Mouse (Mus musculus) kidney, embryonic 16.5 days (tissue): ENCODE data around the gene Sap30. TPM values are rescaled to one million over a fixed set of nuclear protein-coding genes. Genes with fewer than 3 reads are reported as not detected.

Experiments
- ATAC-seq: fragments of 200-750 bp; cut with Nextera tagmentation; 2 replicates; pipeline ENCODE4 v1.8.0; 2017; ENCODE audit warnings: moderate TSS enrichment; ENCODE audit not compliant: low FRiP score, low TSS enrichment
- H3K27ac ChIP-seq: fragments of 300-500 bp; sonication (generic); 2 replicates; pipeline ENCODE4 v1.5.1; 2014; ENCODE audit warnings: low read length
- H3K27me3 ChIP-seq: fragments of 300-500 bp; sonication (generic); 2 replicates; pipeline ENCODE4 v1.6.1; 2014; ENCODE audit warnings: low read length, control low read depth, mixed read lengths; ENCODE audit not compliant: insufficient read depth
- H3K36me3 ChIP-seq: fragments of 300-500 bp; sonication (generic); 2 replicates; pipeline ENCODE4 v1.6.1; 2014; ENCODE audit warnings: low read length, control low read depth, mixed read lengths; ENCODE audit not compliant: insufficient read depth
- H3K4me1 ChIP-seq: fragments of 300-500 bp; sonication (generic); 2 replicates; pipeline ENCODE4 v1.6.1; 2014; ENCODE audit warnings: low read length, control low read depth, mixed read lengths; ENCODE audit not compliant: insufficient read depth
- H3K4me2 ChIP-seq: fragments of 300-500 bp; sonication (generic); replicated peaks from 2 replicates; pipeline ENCODE4 v1.6.1; 2014; ENCODE audit warnings: low read depth, low read length
- H3K4me3 ChIP-seq: fragments of 300-500 bp; sonication (generic); 2 replicates; pipeline ENCODE4 v1.5.1; 2014; ENCODE audit warnings: mild to moderate bottlenecking, low read length
- H3K9ac ChIP-seq: fragments of 300-500 bp; sonication (generic); replicated peaks from 2 replicates; pipeline ENCODE4 v1.6.1; 2014; ENCODE audit warnings: low read length
- H3K9me3 ChIP-seq: fragments of 300-500 bp; sonication (generic); 2 replicates; pipeline ENCODE4 v1.6.1; 2016; ENCODE audit warnings: low read length, control low read depth
- WGBS: fragments of 180-500 bp; shearing (Covaris S2); extraction: QIAGEN DNeasy Blood & Tissue Kit; methylation state at CpG from one replicate; pipeline ENCODE4 v1.1.7; 2014; 5-methylcytosine and 5-hydroxymethylcytosine counted together
- polyA plus RNA-seq: library from polyadenylated mRNA; unstranded; fragments of >200 nt; fragmentation: Nextera tagmentation; extraction: Ambion mirVana; gene quantifications from 2 replicates; pipeline ENCODE4 v1.2.1, GENCODE M21; 2015

The Sap30 gene
- polyA plus RNA-seq, 1 experiment from 2014 or later: 29.0 TPM

- Histone ChIP-seq H3K36me3 (no peaks in the 10 kb centered on the region), H3K9ac (no peak overlapping the region), H3K4me3 (no peak overlapping the region), H3K9me3 (no peaks in the 10 kb centered on the region), H3K27me3 (no peaks in the 10 kb centered on the region), H3K4me1 (no peaks in the 10 kb centered on the region; the same call in 1 of the 2 replicates), H3K4me2 (no peak overlapping the region), H3K27ac (no peak overlapping the region)
- ATAC-seq: peak; percentile 43; the same call in 1 of the 2 replicates
- 57% methylated on average over 5 of the region's 5 CpGs for WGBS
These were observed 16.0 kb upstream of the Sap30 start for GRCm38 (mm10) chr8:57503641-57504040.

GRCm38 (mm10) chr8:57498847-57499511 lies 11.3 kb upstream of the Sap30 start:
- no peak for ATAC-seq
- H3K4me3 ChIP-seq: no peak overlapping the region
- WGBS: 61% methylated on average over 17 of the region's 17 CpGs

GRCm38 (mm10) chr8:57498494-57498846 lies 10.8 kb upstream of the Sap30 start:
- Histone ChIP-seq H3K36me3 (no peaks in the 10 kb centered on the region), H3K27ac (no peak overlapping the region), H3K4me2 (0 out of 2 replicates have a peak overlapping the region, but pooled peaks have one; percentile 6), H3K4me3 (no peak overlapping the region), H3K4me1 (no peaks in the 10 kb centered on the region; the same call in 1 of the 2 replicates), H3K9ac (no peak overlapping the region), H3K27me3 (no peaks in the 10 kb centered on the region), H3K9me3 (no peaks in the 10 kb centered on the region)
- 66% methylated on average over 8 of the region's 8 CpGs for WGBS
- no peak for ATAC-seq

More at GRCm38 (mm10) chr8:57498847-57499511, 11.3 kb upstream of the Sap30 start:
- no peaks in the 10 kb centered on the region for H3K36me3 ChIP-seq
- H3K4me2 ChIP-seq: 0 out of 2 replicates have a peak overlapping the region, but pooled peaks have one; percentile 6
- H3K9ac ChIP-seq: no peak overlapping the region
- H3K27ac ChIP-seq: no peak overlapping the region
- no peaks in the 10 kb centered on the region for H3K27me3 ChIP-seq
- H3K9me3 ChIP-seq: no peaks in the 10 kb centered on the region
- H3K4me1 ChIP-seq: no peaks in the 10 kb centered on the region; the same call in 1 of the 2 replicates

GRCm38 (mm10) chr8:57491873-57492272 lies 4.2 kb upstream of the Sap30 start:
- Histone ChIP-seq H3K9ac (no peak overlapping the region), H3K4me2 (no peak overlapping the region), H3K36me3 (no peaks in the 10 kb centered on the region), H3K27ac (no peak overlapping the region), H3K27me3 (no peaks in the 10 kb centered on the region), H3K4me1 (peaks cover 3% of the 10 kb centered on the region; the same call in 1 of the 2 replicates), H3K9me3 (no peaks in the 10 kb centered on the region), H3K4me3 (no peak overlapping the region)
- 92% methylated on average over 4 of the region's 4 CpGs for WGBS
- no peak for ATAC-seq

GRCm38 (mm10) chr8:57489896-57490295 lies 2.2 kb upstream of the Sap30 start:
- no peaks in the 10 kb centered on the region for H3K36me3 ChIP-seq
- no peaks in the 10 kb centered on the region for H3K27me3 ChIP-seq
- H3K9ac ChIP-seq: no peak overlapping the region
- H3K9me3 ChIP-seq: no peaks in the 10 kb centered on the region
- ATAC-seq: no peak
- no peak overlapping the region for H3K4me2 ChIP-seq
- no peak overlapping the region for H3K27ac ChIP-seq
- H3K4me3 ChIP-seq: no peak overlapping the region
- H3K4me1 ChIP-seq: peaks cover 10% of the 10 kb centered on the region

- no peaks in the 10 kb centered on the region for H3K27me3 ChIP-seq
- H3K4me2 ChIP-seq: no peak overlapping the region
- no peak for ATAC-seq
- no peaks in the 10 kb centered on the region for H3K9me3 ChIP-seq
- H3K9ac ChIP-seq: no peak overlapping the region
- 95% methylated on average over 1 of the region's 1 CpGs for WGBS
- H3K27ac ChIP-seq: no peak overlapping the region
- peaks cover 10% of the 10 kb centered on the region for H3K4me1 ChIP-seq
- H3K4me3 ChIP-seq: no peak overlapping the region
- no peaks in the 10 kb centered on the region for H3K36me3 ChIP-seq
These were observed 1.7 kb upstream of the Sap30 start for GRCm38 (mm10) chr8:57489366-57489765.

- no peaks in the 10 kb centered on the region for H3K9me3 ChIP-seq
- H3K4me2 ChIP-seq: peak overlapping the region; percentile 89
- no peaks in the 10 kb centered on the region for H3K27me3 ChIP-seq
- peaks cover 3% of the 10 kb centered on the region; the same call in 1 of the 2 replicates for H3K36me3 ChIP-seq
- peak overlapping the region; percentile 93 for H3K27ac ChIP-seq
- H3K9ac ChIP-seq: peak overlapping the region; percentile 79
- under 1% methylated on average over 25 of the region's 25 CpGs for WGBS
- peaks cover 10% of the 10 kb centered on the region for H3K4me1 ChIP-seq
- peak; percentile 44 for ATAC-seq
- peak overlapping the region; percentile 91 for H3K4me3 ChIP-seq
These were observed 679 bp upstream of the Sap30 start for GRCm38 (mm10) chr8:57488312-57488765.

- Histone ChIP-seq H3K9me3 (no peaks in the 10 kb centered on the region), H3K4me2 (peak overlapping the region; percentile 66), H3K27ac (peak overlapping the region; percentile 97), H3K27me3 (no peaks in the 10 kb centered on the region), H3K4me3 (peak overlapping the region; percentile 91), H3K4me1 (peaks cover 10% of the 10 kb centered on the region), H3K9ac (peak overlapping the region; percentile 88), H3K36me3 (peaks cover 12% of the 10 kb centered on the region)
- ATAC-seq: peak; percentile 69
- WGBS: under 1% methylated on average over 53 of the region's 54 CpGs
These were observed 894 bp downstream of the Sap30 start for GRCm38 (mm10) chr8:57486491-57487440.

GRCm38 (mm10) chr8:57480606-57481005 lies 7.1 kb downstream of the Sap30 start:
- peaks cover 4% of the 10 kb centered on the region for H3K4me1 ChIP-seq
- peaks cover 18% of the 10 kb centered on the region for H3K36me3 ChIP-seq
- WGBS: 63% methylated on average over 4 of the region's 4 CpGs
- H3K9ac ChIP-seq: no peak overlapping the region
- no peak for ATAC-seq
- no peak overlapping the region for H3K27ac ChIP-seq
- H3K27me3 ChIP-seq: no peaks in the 10 kb centered on the region
- H3K9me3 ChIP-seq: no peaks in the 10 kb centered on the region
- no peak overlapping the region for H3K4me3 ChIP-seq
- H3K4me2 ChIP-seq: no peak overlapping the region
